Mouse (Mus musculus) hindbrain, embryonic 14.5 days (tissue): ENCODE data around the gene Adh5. TPM values are rescaled to one million over a fixed set of nuclear protein-coding genes. Genes with fewer than 3 reads are reported as not detected.

Source experiments
- ATAC-seq: fragments of 200-750 bp; cut with Nextera tagmentation; 2 replicates; pipeline ENCODE4 v1.8.0; 2017; ENCODE audit warnings: moderate number of reproducible peaks, mild to moderate bottlenecking, moderate TSS enrichment, moderate library complexity; ENCODE audit not compliant: low FRiP score
- DNase-seq: peaks from one replicate; pipeline ENCODE4 v3.0.0-alpha.2; 2015; ENCODE audit warnings: low spot score
- H3K27ac ChIP-seq: fragments of 300-500 bp; sonication (generic); 2 replicates; pipeline ENCODE4 v1.5.1; 2014; ENCODE audit warnings: mild to moderate bottlenecking, moderate library complexity
- H3K27me3 ChIP-seq: fragments of 300-500 bp; sonication (generic); 2 replicates; pipeline ENCODE4 v1.6.1; 2014; ENCODE audit warnings: mild to moderate bottlenecking, low read length, mixed read lengths; ENCODE audit not compliant: control insufficient read depth, insufficient read depth
- H3K36me3 ChIP-seq: fragments of 300-500 bp; sonication (generic); replicated peaks from 2 replicates; pipeline ENCODE4 v1.6.1; 2014; ENCODE audit not compliant: control insufficient read depth, insufficient read depth
- H3K4me1 ChIP-seq: fragments of 300-500 bp; sonication (generic); replicated peaks from 2 replicates; pipeline ENCODE4 v1.6.1; 2014; ENCODE audit warnings: antibody characterized with exemption, low read length, mixed read lengths; ENCODE audit not compliant: control insufficient read depth, insufficient read depth
- H3K4me2 ChIP-seq: fragments of 300-500 bp; sonication (generic); replicated peaks from 2 replicates; pipeline ENCODE4 v1.6.1; 2014; ENCODE audit warnings: mild to moderate bottlenecking, moderate library complexity
- H3K4me3 ChIP-seq: fragments of 300-500 bp; sonication (generic); replicated peaks from 2 replicates; pipeline ENCODE4 v1.5.1; 2014; ENCODE audit warnings: mild to moderate bottlenecking, low read length
- H3K9ac ChIP-seq: fragments of 300-500 bp; sonication (generic); 2 replicates; pipeline ENCODE4 v1.6.1; 2014
- H3K9me3 ChIP-seq: fragments of 300-500 bp; sonication (generic); 2 replicates; pipeline ENCODE4 v1.6.1; 2016; ENCODE audit warnings: low read length; ENCODE audit not compliant: control insufficient read depth
- WGBS: fragments of 180-500 bp; shearing (Covaris S2); extraction: QIAGEN DNeasy Blood & Tissue Kit; methylation state at CpG from one replicate; pipeline ENCODE4 v1.1.7; 2014; 5-methylcytosine and 5-hydroxymethylcytosine counted together
- polyA plus RNA-seq: library from polyadenylated mRNA; unstranded; fragments of >200 nt; fragmentation: Nextera tagmentation; extraction: Ambion mirVana; gene quantifications from 2 replicates; pipeline ENCODE4 v1.2.1, GENCODE M21; 2014

Adh5 gene
- polyA plus RNA-seq, 1 experiment from 2014 or later: 196 TPM

GRCm38 (mm10) chr3:138420385-138420784 is 22.5 kb upstream of the Adh5 start:
- 91% methylated on average over 3 of the region's 3 CpGs for WGBS
- no peak for ATAC-seq

GRCm38 (mm10) chr3:138423664-138424063 is 19.2 kb upstream of the Adh5 start:
- 72% methylated on average over 2 of the region's 2 CpGs for WGBS
- DNase-seq (no peak), ATAC-seq (no peak)
- Histone ChIP-seq H3K27ac (no peak overlapping the region), H3K36me3 (no peaks in the 10 kb centered on the region), H3K27me3 (no peaks in the 10 kb centered on the region), H3K4me1 (no peaks in the 10 kb centered on the region), H3K9ac (no peak overlapping the region), H3K4me2 (no peak overlapping the region), H3K4me3 (no peak overlapping the region), H3K9me3 (no peaks in the 10 kb centered on the region)

More at GRCm38 (mm10) chr3:138420385-138420784, 22.5 kb upstream of the Adh5 start:
- H3K4me1 ChIP-seq: no peaks in the 10 kb centered on the region
- no peak overlapping the region for H3K4me2 ChIP-seq
- H3K27ac ChIP-seq: no peak overlapping the region
- H3K36me3 ChIP-seq: no peaks in the 10 kb centered on the region
- DNase-seq: no peak
- H3K27me3 ChIP-seq: no peaks in the 10 kb centered on the region
- H3K4me3 ChIP-seq: no peak overlapping the region
- no peaks in the 10 kb centered on the region for H3K9me3 ChIP-seq
- H3K9ac ChIP-seq: no peak overlapping the region

GRCm38 (mm10) chr3:138424247-138424646 is 18.6 kb upstream of the Adh5 start:
- no peaks in the 10 kb centered on the region for H3K9me3 ChIP-seq
- no peak overlapping the region for H3K9ac ChIP-seq
- DNase-seq (no peak), ATAC-seq (no peak)
- WGBS: 69% methylated on average over 4 of the region's 4 CpGs
- H3K4me1 ChIP-seq: no peaks in the 10 kb centered on the region
- no peaks in the 10 kb centered on the region for H3K36me3 ChIP-seq
- H3K4me3 ChIP-seq: no peak overlapping the region
- H3K4me2 ChIP-seq: no peak overlapping the region
- H3K27me3 ChIP-seq: no peaks in the 10 kb centered on the region
- H3K27ac ChIP-seq: no peak overlapping the region

GRCm38 (mm10) chr3:138430360-138430976 is 12.4 kb upstream of the Adh5 start:
- H3K4me2 ChIP-seq: no peak overlapping the region
- H3K9me3 ChIP-seq: no peaks in the 10 kb centered on the region
- no peak overlapping the region for H3K9ac ChIP-seq
- H3K4me3 ChIP-seq: no peak overlapping the region
- WGBS: 78% methylated on average over 6 of the region's 6 CpGs
- no peaks in the 10 kb centered on the region for H3K36me3 ChIP-seq
- ATAC-seq (no peak), DNase-seq (no peak)
- H3K27me3 ChIP-seq: no peaks in the 10 kb centered on the region
- no peaks in the 10 kb centered on the region for H3K4me1 ChIP-seq
- H3K27ac ChIP-seq: no peak overlapping the region

GRCm38 (mm10) chr3:138431835-138432234 is 11.1 kb upstream of the Adh5 start:
- H3K4me1 ChIP-seq: no peaks in the 10 kb centered on the region
- no peaks in the 10 kb centered on the region for H3K9me3 ChIP-seq
- no peak overlapping the region for H3K27ac ChIP-seq
- no peak overlapping the region for H3K4me2 ChIP-seq
- no peak overlapping the region for H3K4me3 ChIP-seq
- 78% methylated on average over 2 of the region's 2 CpGs for WGBS
- H3K36me3 ChIP-seq: no peaks in the 10 kb centered on the region
- H3K27me3 ChIP-seq: no peaks in the 10 kb centered on the region
- ATAC-seq: 0 out of 2 replicates have a peak, but pooled peaks have one; percentile 69
- peak; percentile 86 for DNase-seq
- H3K9ac ChIP-seq: no peak overlapping the region

GRCm38 (mm10) chr3:138438716-138439115 is 4.2 kb upstream of the Adh5 start:
- Histone ChIP-seq H3K9ac (no peak overlapping the region), H3K27me3 (no peaks in the 10 kb centered on the region), H3K4me1 (no peaks in the 10 kb centered on the region), H3K9me3 (no peaks in the 10 kb centered on the region), H3K36me3 (no peaks in the 10 kb centered on the region), H3K4me3 (no peak overlapping the region), H3K27ac (no peak overlapping the region), H3K4me2 (no peak overlapping the region)
- 70% methylated on average over 3 of the region's 3 CpGs for WGBS
- DNase-seq (no peak), ATAC-seq (no peak)

GRCm38 (mm10) chr3:138442203-138442602 is 690 bp upstream of the Adh5 start:
- ATAC-seq: no peak
- WGBS: 2% methylated on average over 9 of the region's 9 CpGs
- peak overlapping the region; percentile 80 for H3K9ac ChIP-seq

GRCm38 (mm10) chr3:138443465-138443771 is 525 bp downstream of the Adh5 start:
- peaks cover 26% of the 10 kb centered on the region for H3K36me3 ChIP-seq
- H3K27me3 ChIP-seq: no peaks in the 10 kb centered on the region
- H3K4me2 ChIP-seq: peak overlapping the region; percentile 66
- H3K9me3 ChIP-seq: no peaks in the 10 kb centered on the region
- peak overlapping the region; percentile 74 for H3K4me3 ChIP-seq
- ATAC-seq (no peak), DNase-seq (no peak)
- H3K9ac ChIP-seq: peak overlapping the region; percentile 80
- H3K27ac ChIP-seq: peak overlapping the region; percentile 77
- peaks cover 8% of the 10 kb centered on the region for H3K4me1 ChIP-seq
- WGBS: 5% methylated on average over 9 of the region's 9 CpGs

More at GRCm38 (mm10) chr3:138442203-138442602, 690 bp upstream of the Adh5 start:
- peak overlapping the region; percentile 77; the same call in 1 of the 2 replicates for H3K27ac ChIP-seq
- H3K9me3 ChIP-seq: no peaks in the 10 kb centered on the region
- no peaks in the 10 kb centered on the region for H3K27me3 ChIP-seq
- peaks cover 15% of the 10 kb centered on the region for H3K36me3 ChIP-seq
- peaks cover 8% of the 10 kb centered on the region for H3K4me1 ChIP-seq
- no peak for DNase-seq
- peak overlapping the region; percentile 71 for H3K4me2 ChIP-seq
- H3K4me3 ChIP-seq: peak overlapping the region; percentile 74

GRCm38 (mm10) chr3:138448077-138448860 is 5.4 kb downstream of the Adh5 start:
- Histone ChIP-seq H3K27me3 (no peaks in the 10 kb centered on the region), H3K4me3 (no peak overlapping the region), H3K36me3 (peaks cover 70% of the 10 kb centered on the region), H3K9me3 (no peaks in the 10 kb centered on the region), H3K4me1 (peaks cover 8% of the 10 kb centered on the region), H3K27ac (no peak overlapping the region), H3K9ac (no peak overlapping the region), H3K4me2 (no peak overlapping the region)
- DNase-seq (no peak), ATAC-seq (no peak)
- 77% methylated on average over 12 of the region's 12 CpGs for WGBS
